In the genomic region with DNA sequence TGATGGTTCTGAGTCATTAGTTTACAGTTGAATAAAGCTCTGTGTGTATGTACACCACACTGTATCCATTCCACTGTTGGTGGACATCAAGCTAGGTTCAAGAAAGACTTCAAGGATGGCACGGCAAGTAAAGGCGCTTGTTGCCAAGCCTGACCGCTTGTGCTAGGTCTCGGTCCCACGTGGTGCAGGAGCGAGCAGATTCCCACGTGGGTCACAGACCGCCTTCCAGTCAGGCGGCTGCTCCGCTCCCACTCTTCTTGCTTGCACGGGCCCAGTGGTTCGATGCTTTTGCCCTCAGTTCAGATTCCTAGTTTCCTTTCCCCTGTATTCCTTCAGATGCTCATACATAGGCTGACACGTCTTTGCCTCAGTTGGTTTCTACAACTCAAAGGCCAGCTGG, we compare ENCODE assay signal across 8 mouse cellular contexts. TPM values are rescaled to one million over a fixed set of nuclear protein-coding genes. Genes with fewer than 3 reads are reported as not detected.
DNase-seq lines count a peak whose midpoint lies in the region; ATAC-seq lines count a peak whose summit lies in the region.

No protein-coding gene starts in this region.

- peak overlapping the region; percentile 65 for H3K4me2 ChIP-seq in embryonic facial prominence, embryonic 14.5 days (ENCODE audit: low read depth, low read length)
- H3K4me2 ChIP-seq in stomach, embryonic 14.5 days (replicated peaks; ENCODE audit: low read depth, low read length), result peak overlapping the region; percentile 67

- peaks cover 16% of the 10 kb centered on the region for H3K36me3 ChIP-seq in megakaryocyte, embryonic 14.5 days (replicated peaks; ENCODE audit: low read length)
- 0 out of 2 replicates have a peak, but pooled peaks cover 3% of the 10 kb centered on the region for H3K36me3 ChIP-seq in embryonic facial prominence, embryonic 14.5 days (ENCODE audit: control insufficient read depth, insufficient read depth, low read length)
- H3K36me3 ChIP-seq in limb, embryonic 10.5 days, result peaks cover 8% of the 10 kb centered on the region; the same call in 1 of the 2 replicates
- H3K36me3 ChIP-seq in stomach, embryonic 14.5 days (ENCODE audit: control insufficient read depth, insufficient read depth, low read length), result no peaks in the 10 kb centered on the region

- no peaks in the 10 kb centered on the region for H3K9me3 ChIP-seq in megakaryocyte, embryonic 14.5 days
- no peaks in the 10 kb centered on the region for H3K9me3 ChIP-seq in embryonic facial prominence, embryonic 14.5 days (ENCODE audit: control insufficient read depth, low read length)
- H3K9me3 ChIP-seq in limb, embryonic 10.5 days (replicated peaks), result no peaks in the 10 kb centered on the region
- H3K9me3 ChIP-seq in stomach, embryonic 14.5 days (ENCODE audit: control insufficient read depth, low read depth, low read length), result no peaks in the 10 kb centered on the region

- peak overlapping the region; percentile 95; the same call in 1 of the 2 replicates for H3K9ac ChIP-seq in embryonic facial prominence, embryonic 14.5 days (ENCODE audit: low read depth, low read length)
- H3K9ac ChIP-seq in stomach, embryonic 14.5 days (replicated peaks; ENCODE audit: low read depth, low read length), result no peak overlapping the region

- H3K4me1 ChIP-seq in megakaryocyte, embryonic 14.5 days, result peaks cover 59% of the 10 kb centered on the region
- H3K4me1 ChIP-seq in embryonic facial prominence, embryonic 14.5 days (ENCODE audit: control insufficient read depth, insufficient read depth, low read length), result peaks cover 22% of the 10 kb centered on the region
- H3K4me1 ChIP-seq in limb, embryonic 10.5 days, result peaks cover 18% of the 10 kb centered on the region
- peaks cover 17% of the 10 kb centered on the region for H3K4me1 ChIP-seq in stomach, embryonic 14.5 days (ENCODE audit: control insufficient read depth, insufficient read depth, low read length)

- peak overlapping the region; percentile 5 for H3K4me3 ChIP-seq in megakaryocyte, embryonic 14.5 days (replicated peaks)
- H3K4me3 ChIP-seq in embryonic facial prominence, embryonic 14.5 days (ENCODE audit: low read depth, low read length), result peak overlapping the region; percentile 93; the same call in 1 of the 2 replicates
- H3K4me3 ChIP-seq in limb, embryonic 10.5 days, result peak overlapping the region; percentile 95
- peak overlapping the region; percentile 97 for H3K4me3 ChIP-seq in stomach, embryonic 14.5 days (ENCODE audit: low read depth, low read length)

- H3K27me3 ChIP-seq in megakaryocyte, embryonic 14.5 days (replicated peaks), result no peaks in the 10 kb centered on the region
- H3K27me3 ChIP-seq in embryonic facial prominence, embryonic 14.5 days (replicated peaks; ENCODE audit: control insufficient read depth, insufficient read depth, low read length), result no peaks in the 10 kb centered on the region
- H3K27me3 ChIP-seq in limb, embryonic 10.5 days (ENCODE audit: low read depth, poor library complexity, severe bottlenecking), result no peaks in the 10 kb centered on the region
- H3K27me3 ChIP-seq in stomach, embryonic 14.5 days (ENCODE audit: control insufficient read depth, insufficient read depth, low read length), result no peaks in the 10 kb centered on the region

- intact Hi-C loops in left cerebral cortex, postnatal 25 days (cut with DNase I), result no loop called here

- 84% methylated on average over 13 of the region's 13 CpGs for WGBS in embryonic facial prominence, embryonic 14.5 days
- WGBS in limb, embryonic 10.5 days, result 90% methylated on average over 13 of the region's 13 CpGs
- WGBS in stomach, embryonic 14.5 days, result 86% methylated on average over 13 of the region's 13 CpGs

- peak overlapping the region; percentile 93 for H3K27ac ChIP-seq in embryonic facial prominence, embryonic 14.5 days (replicated peaks; ENCODE audit: low read depth, low read length)
- H3K27ac ChIP-seq in limb, embryonic 10.5 days, result no peak overlapping the region
- H3K27ac ChIP-seq in stomach, embryonic 14.5 days (ENCODE audit: low read length), result no peak overlapping the region

- no peak for ATAC-seq in megakaryocyte, adult 5-6 weeks (ENCODE audit: poor library complexity, severe bottlenecking)
- no peak for ATAC-seq in embryonic facial prominence, embryonic 14.5 days (ENCODE audit: low read depth)
- ATAC-seq in stomach, embryonic 14.5 days (ENCODE audit: insufficient number of reproducible peaks, insufficient read depth, low FRiP score, low read depth), result no peak

- DNase-seq in embryonic facial prominence, embryonic 14.5 days (ENCODE audit: low spot score), result no peak
- no peak for DNase-seq in limb, embryonic 10.5 days (ENCODE audit: low spot score)
- no peak for DNase-seq in left cerebral cortex, postnatal 25 days (ENCODE audit: low spot score in 2 of 2)
- no peak for DNase-seq in right cerebral cortex, adult 2 months (ENCODE audit: low spot score in 2 of 2)
- no peak for DNase-seq in kidney, postnatal 25 days

RNA-seq across cellular contexts. Expression of a gene that starts 1.5 kb away (rescaled TPM):
- 2.1 and 3.6 TPM in 2 replicates for polyA plus RNA-seq in megakaryocyte, embryonic 14.5 days (2012; ENCODE audit: insufficient read depth, low replicate concordance)
- total RNA-seq in megakaryocyte, adult 5-6 weeks (2015), result 7.0 and 10.5 TPM in 2 replicates
- total RNA-seq in megakaryocyte, adult 5-6 weeks (2017), result 5.6 and 8.0 TPM in 2 replicates
- 11.7 and 16.2 TPM in 2 replicates for polyA plus RNA-seq in embryonic facial prominence, embryonic 14.5 days (2014; fragmentation: Nextera tagmentation; extraction: Ambion mirVana)
- polyA plus RNA-seq in limb, embryonic 10.5 days (2016; fragmentation: Nextera tagmentation; extraction: Ambion mirVana), result 13.7 and 14.7 TPM in 2 replicates
- polyA plus RNA-seq in stomach, embryonic 14.5 days (2014; fragmentation: Nextera tagmentation; extraction: Ambion mirVana), result 12.1 and 14.8 TPM in 2 replicates
- total RNA-seq in left cerebral cortex, postnatal 25 days (2021), result 10 to 100 TPM; 11.4 to 11.8 TPM

RNA-seq across cellular contexts. Expression of a gene that starts 1.5 kb away (rescaled TPM):
- polyA plus RNA-seq in megakaryocyte, embryonic 14.5 days (2012; ENCODE audit: insufficient read depth, low replicate concordance), result 6.1 and 19.7 TPM in 2 replicates
- 274 and 308 TPM in 2 replicates for total RNA-seq in megakaryocyte, adult 5-6 weeks (2015)
- total RNA-seq in megakaryocyte, adult 5-6 weeks (2017), result 263 and 265 TPM in 2 replicates
- polyA plus RNA-seq in embryonic facial prominence, embryonic 14.5 days (2014; fragmentation: Nextera tagmentation; extraction: Ambion mirVana), result 494 and 532 TPM in 2 replicates
- 754 and 870 TPM in 2 replicates for polyA plus RNA-seq in limb, embryonic 10.5 days (2016; fragmentation: Nextera tagmentation; extraction: Ambion mirVana)
- polyA plus RNA-seq in stomach, embryonic 14.5 days (2014; fragmentation: Nextera tagmentation; extraction: Ambion mirVana), result 533 and 552 TPM in 2 replicates
- 100 to 1,000 TPM; 183 to 197 TPM for total RNA-seq in left cerebral cortex, postnatal 25 days (2021)

RNA-seq across cellular contexts. Expression of a gene that starts 37.9 kb away (rescaled TPM):
- not detected in 2 replicates for polyA plus RNA-seq in megakaryocyte, embryonic 14.5 days (2012; ENCODE audit: insufficient read depth, low replicate concordance)
- 0.46 TPM in 1 of 2 replicates, not detected in the other for total RNA-seq in megakaryocyte, adult 5-6 weeks (2015)
- total RNA-seq in megakaryocyte, adult 5-6 weeks (2017), result 0.48 TPM in 1 of 2 replicates, not detected in the other
- polyA plus RNA-seq in embryonic facial prominence, embryonic 14.5 days (2014; fragmentation: Nextera tagmentation; extraction: Ambion mirVana), result 6.9 and 11.2 TPM in 2 replicates
- polyA plus RNA-seq in limb, embryonic 10.5 days (2016; fragmentation: Nextera tagmentation; extraction: Ambion mirVana), result 0.98 and 2.0 TPM in 2 replicates
- polyA plus RNA-seq in stomach, embryonic 14.5 days (2014; fragmentation: Nextera tagmentation; extraction: Ambion mirVana), result 7.2 and 8.6 TPM in 2 replicates
- 10 to 100 TPM; 14.5 to 16.3 TPM for total RNA-seq in left cerebral cortex, postnatal 25 days (2021)

Comparison
In these comparisons a context has a peak if more than half of its experiments do, and no peak if none do; other contexts are left out.
1. H3K4me3 ChIP-seq: peak in every context shown above with its lines; median percentile 97 in stomach, embryonic 14.5 days; 95 in limb, embryonic 10.5 days; 93 in embryonic facial prominence, embryonic 14.5 days; 5 in megakaryocyte, embryonic 14.5 days.
2. RNA of a gene that starts 1.5 kb away (polyA plus RNA-seq): 754 to 870 TPM in limb, embryonic 10.5 days, 533 to 552 TPM in stomach, embryonic 14.5 days and 494 to 532 TPM in embryonic facial prominence, embryonic 14.5 days; 6.1 to 19.7 TPM in megakaryocyte, embryonic 14.5 days; every median in the first group is over 10 times any median in the second.